Mouse (Mus musculus) limb, embryonic 11.5 days (tissue): ENCODE results near the gene Xxylt1. TPM values are rescaled to one million over a fixed set of nuclear protein-coding genes. Genes with fewer than 3 reads are reported as not detected.

Source experiments
- ATAC-seq: fragments of 200-750 bp; cut with Nextera tagmentation; 2 replicates; pipeline ENCODE4 v1.8.0; 2017; ENCODE audit warnings: low read depth; ENCODE audit not compliant: insufficient number of reproducible peaks, low FRiP score, low TSS enrichment
- DNase-seq: peaks from one replicate; pipeline ENCODE4 v3.0.0-alpha.2; 2015; ENCODE audit warnings: low spot score
- H3K27ac ChIP-seq: fragments of 300-500 bp; sonication (generic); replicated peaks from 2 replicates; pipeline ENCODE4 v1.5.1; 2014; ENCODE audit warnings: low read depth, mild to moderate bottlenecking, low read length
- H3K27me3 ChIP-seq: fragments of 300-500 bp; sonication (generic); 2 replicates; pipeline ENCODE4 v1.6.1; 2014; ENCODE audit warnings: mild to moderate bottlenecking, low read length, mixed read lengths; ENCODE audit not compliant: control insufficient read depth, insufficient read depth
- H3K36me3 ChIP-seq: fragments of 300-500 bp; sonication (generic); 2 replicates; pipeline ENCODE4 v1.6.1; 2014; ENCODE audit warnings: mild to moderate bottlenecking, low read length, moderate library complexity, mixed read lengths; ENCODE audit not compliant: control insufficient read depth, insufficient read depth
- H3K4me1 ChIP-seq: fragments of 300-500 bp; sonication (generic); 2 replicates; pipeline ENCODE4 v1.6.1; 2014; ENCODE audit warnings: low read length, mixed read lengths; ENCODE audit not compliant: control insufficient read depth, insufficient read depth
- H3K4me2 ChIP-seq: fragments of 300-500 bp; sonication (generic); 2 replicates; pipeline ENCODE4 v1.6.1; 2014; ENCODE audit warnings: low read depth, mild to moderate bottlenecking, moderate library complexity; ENCODE audit not compliant: severe bottlenecking
- H3K4me3 ChIP-seq: fragments of 300-500 bp; sonication (generic); 2 replicates; pipeline ENCODE4 v1.5.1; 2014; ENCODE audit warnings: low read depth, low read length
- H3K9ac ChIP-seq: fragments of 300-500 bp; sonication (generic); 2 replicates; pipeline ENCODE4 v1.6.1; 2014; ENCODE audit warnings: mild to moderate bottlenecking, low read length
- H3K9me3 ChIP-seq: fragments of 300-500 bp; sonication (generic); 2 replicates; pipeline ENCODE4 v1.6.1; 2016; ENCODE audit warnings: low read length; ENCODE audit not compliant: control insufficient read depth
- WGBS: fragments of 180-500 bp; shearing (Covaris S2); extraction: QIAGEN DNeasy Blood & Tissue Kit; methylation state at CpG from one replicate; pipeline ENCODE4 v1.1.7; 2014; 5-methylcytosine and 5-hydroxymethylcytosine counted together
- polyA plus RNA-seq: library from polyadenylated mRNA; unstranded; fragments of >200 nt; fragmentation: Nextera tagmentation; extraction: Ambion mirVana; gene quantifications from 2 replicates; pipeline ENCODE4 v1.2.1, GENCODE M21; 2014

The Xxylt1 gene
- polyA plus RNA-seq, 1 experiment from 2014 or later: 16.2 TPM

DNA sequence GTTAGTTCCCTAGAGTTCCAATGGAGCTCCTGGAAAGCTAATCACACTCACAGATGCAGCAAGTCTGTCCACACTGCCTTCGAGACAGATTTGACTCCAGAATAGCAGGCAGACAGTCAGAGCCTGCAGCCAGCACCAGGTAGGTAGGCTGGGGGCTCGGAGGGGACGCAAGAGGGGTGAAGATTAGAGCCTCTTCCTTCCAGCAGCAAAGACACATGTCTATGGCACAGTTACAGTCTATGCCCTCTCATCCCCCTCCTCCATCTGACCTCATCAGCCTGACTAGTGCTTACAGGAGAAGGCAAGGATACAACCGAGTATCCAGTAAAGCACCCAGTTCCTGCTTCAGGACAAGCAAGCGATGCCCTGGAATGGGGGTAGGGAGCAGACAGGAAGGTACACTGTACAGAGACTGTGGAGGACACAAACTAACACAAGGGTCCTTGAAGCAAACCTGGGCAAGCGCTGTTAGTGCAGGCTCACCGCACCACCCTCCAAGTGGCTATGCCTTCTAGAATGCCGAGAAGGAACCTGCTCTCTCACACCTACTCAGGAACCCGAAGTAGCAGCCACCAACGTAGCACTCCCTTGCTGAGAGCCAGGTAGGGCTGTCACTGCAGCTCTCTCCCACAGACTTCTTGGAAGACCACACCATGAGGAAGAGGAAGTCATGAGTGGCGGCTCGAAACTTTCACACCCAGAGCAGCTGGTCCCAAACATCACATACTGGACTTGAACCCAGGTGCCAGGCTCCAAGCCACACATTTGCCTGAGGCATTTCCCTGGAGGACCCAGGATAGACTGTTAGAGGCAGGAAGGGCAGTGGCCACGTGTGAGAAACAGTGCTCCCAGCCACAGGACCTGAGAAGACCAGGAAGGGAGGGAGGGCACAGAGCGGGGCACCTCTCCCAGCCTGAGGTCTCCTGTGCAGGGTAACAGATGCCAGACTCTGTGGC is 11.7 kb downstream of the Xxylt1 start:
- Histone ChIP-seq H3K36me3 (no peaks in the 10 kb centered on the region), H3K4me1 (peaks cover 20% of the 10 kb centered on the region), H3K27ac (no peak overlapping the region), H3K9me3 (no peaks in the 10 kb centered on the region), H3K9ac (no peak overlapping the region), H3K4me2 (no peak overlapping the region), H3K4me3 (no peak overlapping the region), H3K27me3 (no peaks in the 10 kb centered on the region)
- ATAC-seq (no peak), DNase-seq (no peak)
- WGBS: 70% methylated on average over 14 of the region's 14 CpGs

DNA sequence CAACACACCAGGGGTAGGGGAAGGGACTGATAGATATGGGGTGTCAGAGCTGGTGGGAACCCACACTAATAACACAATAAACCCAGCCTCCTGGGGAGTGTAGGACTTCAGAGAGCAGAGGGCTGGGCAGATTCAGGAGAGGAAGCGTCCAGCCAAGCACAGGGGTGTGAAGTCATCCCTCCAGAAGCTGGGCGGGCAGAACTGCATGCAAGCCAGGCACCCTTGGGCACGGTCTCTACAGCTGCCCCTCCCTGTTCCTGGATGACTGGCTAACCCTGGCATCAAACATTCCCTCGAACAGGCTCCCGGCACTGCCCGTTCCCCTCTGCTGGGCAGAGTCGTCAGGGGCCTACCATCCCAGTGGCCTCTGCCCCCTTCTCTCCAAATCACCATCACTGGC is 13.0 kb downstream of the Xxylt1 start:
- DNase-seq: no peak
- Histone ChIP-seq H3K27ac (no peak overlapping the region), H3K4me3 (no peak overlapping the region), H3K9ac (no peak overlapping the region), H3K27me3 (no peaks in the 10 kb centered on the region), H3K36me3 (no peaks in the 10 kb centered on the region), H3K4me2 (no peak overlapping the region), H3K9me3 (no peaks in the 10 kb centered on the region), H3K4me1 (peaks cover 20% of the 10 kb centered on the region)
- no peak for ATAC-seq
- 78% methylated on average over 7 of the region's 7 CpGs for WGBS

DNA sequence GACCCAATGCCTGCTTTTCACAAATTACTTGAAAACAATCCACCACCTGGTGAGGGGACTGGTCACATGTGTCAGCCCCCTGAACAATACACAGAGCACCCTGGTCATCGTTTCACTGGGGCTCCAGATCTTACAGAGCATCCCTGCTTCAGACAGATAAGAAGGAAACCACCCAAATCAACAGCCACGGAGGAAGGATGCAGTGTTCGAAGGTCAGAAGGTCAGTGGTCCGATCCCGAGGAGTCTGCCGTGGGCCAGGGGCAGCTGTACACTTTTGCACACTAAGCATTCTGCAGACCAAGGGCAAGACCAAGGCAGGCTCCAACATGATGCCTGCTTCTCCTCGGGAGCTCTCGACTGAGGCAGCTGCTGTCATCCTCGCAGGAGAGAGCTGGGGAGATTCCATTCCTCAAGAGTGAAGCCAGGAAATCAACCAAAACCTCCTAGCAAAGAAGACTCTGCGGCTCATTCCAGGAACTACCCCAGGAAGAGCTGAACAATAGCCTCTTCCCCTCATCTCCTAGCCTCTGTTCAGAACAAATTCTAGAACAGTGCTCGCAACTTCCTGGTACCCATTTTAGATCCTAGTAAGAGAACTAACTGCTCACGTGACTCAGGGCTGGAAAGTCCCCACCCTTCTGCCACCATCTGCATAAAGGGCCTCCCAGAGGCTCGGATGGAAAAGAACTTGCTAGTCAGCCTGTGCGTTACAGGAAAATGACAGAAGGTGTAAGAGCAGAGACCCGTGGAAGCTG is 14.7 kb downstream of the Xxylt1 start:
- DNase-seq (no peak), ATAC-seq (no peak)
- H3K9me3 ChIP-seq: no peaks in the 10 kb centered on the region
- H3K9ac ChIP-seq: no peak overlapping the region
- H3K27me3 ChIP-seq: no peaks in the 10 kb centered on the region
- no peak overlapping the region; the same call in 1 of the 2 replicates for H3K27ac ChIP-seq
- H3K36me3 ChIP-seq: no peaks in the 10 kb centered on the region
- no peak overlapping the region for H3K4me3 ChIP-seq
- 58% methylated on average over 15 of the region's 15 CpGs for WGBS
- H3K4me2 ChIP-seq: no peak overlapping the region
- H3K4me1 ChIP-seq: peaks cover 25% of the 10 kb centered on the region

DNA sequence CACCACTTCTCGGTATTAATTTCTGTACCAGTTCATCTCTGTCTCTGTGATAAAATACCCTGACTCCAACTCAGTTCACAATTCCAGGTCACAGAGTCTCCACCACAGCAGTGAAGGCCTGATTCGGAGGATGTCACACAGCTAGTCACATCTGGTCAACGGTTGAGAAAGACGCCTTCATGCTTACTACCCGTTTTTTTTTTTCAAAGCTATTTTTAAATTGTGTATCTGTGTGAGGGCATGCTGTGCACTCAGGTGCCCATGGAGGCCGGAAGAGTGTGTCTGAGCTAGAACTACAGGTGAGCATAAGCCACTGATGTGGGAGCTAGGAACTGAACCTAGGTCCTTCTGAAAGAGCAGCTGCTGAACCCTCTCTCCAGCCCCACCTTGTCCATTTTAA is 16.4 kb downstream of the Xxylt1 start:
- Histone ChIP-seq H3K9me3 (no peaks in the 10 kb centered on the region), H3K4me1 (peaks cover 22% of the 10 kb centered on the region), H3K4me3 (no peak overlapping the region), H3K27me3 (no peaks in the 10 kb centered on the region), H3K36me3 (no peaks in the 10 kb centered on the region), H3K9ac (no peak overlapping the region), H3K27ac (no peak overlapping the region), H3K4me2 (no peak overlapping the region)
- DNase-seq (no peak), ATAC-seq (no peak)
- WGBS: 94% methylated on average over 6 of the region's 6 CpGs

DNA sequence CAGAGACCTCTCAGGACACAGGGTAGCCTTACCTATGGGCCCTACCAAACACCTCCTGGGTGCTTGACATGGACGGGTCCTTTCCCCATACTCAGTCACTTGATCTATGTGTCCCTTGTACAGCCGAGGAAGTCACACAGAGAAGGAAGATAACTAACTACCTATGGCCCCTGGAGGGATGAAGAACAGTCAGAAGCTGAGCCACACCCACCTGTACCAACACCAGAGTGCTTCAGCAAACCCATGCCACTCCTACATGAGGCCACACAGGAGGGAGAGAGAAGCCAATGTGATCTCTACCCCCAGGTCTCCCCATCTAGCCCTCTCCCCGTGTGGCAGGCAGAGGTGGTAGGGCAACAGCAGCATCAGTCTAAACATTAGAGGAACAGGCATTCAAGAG is 18.3 kb downstream of the Xxylt1 start:
- peaks cover 26% of the 10 kb centered on the region for H3K4me1 ChIP-seq
- H3K9ac ChIP-seq: no peak overlapping the region
- no peaks in the 10 kb centered on the region for H3K9me3 ChIP-seq
- no peak for ATAC-seq
- H3K36me3 ChIP-seq: no peaks in the 10 kb centered on the region
- H3K27me3 ChIP-seq: no peaks in the 10 kb centered on the region
- H3K4me3 ChIP-seq: no peak overlapping the region
- WGBS: 81% methylated on average over 3 of the region's 3 CpGs
- H3K4me2 ChIP-seq: no peak overlapping the region
- H3K27ac ChIP-seq: no peak overlapping the region
- no peak for DNase-seq

DNA sequence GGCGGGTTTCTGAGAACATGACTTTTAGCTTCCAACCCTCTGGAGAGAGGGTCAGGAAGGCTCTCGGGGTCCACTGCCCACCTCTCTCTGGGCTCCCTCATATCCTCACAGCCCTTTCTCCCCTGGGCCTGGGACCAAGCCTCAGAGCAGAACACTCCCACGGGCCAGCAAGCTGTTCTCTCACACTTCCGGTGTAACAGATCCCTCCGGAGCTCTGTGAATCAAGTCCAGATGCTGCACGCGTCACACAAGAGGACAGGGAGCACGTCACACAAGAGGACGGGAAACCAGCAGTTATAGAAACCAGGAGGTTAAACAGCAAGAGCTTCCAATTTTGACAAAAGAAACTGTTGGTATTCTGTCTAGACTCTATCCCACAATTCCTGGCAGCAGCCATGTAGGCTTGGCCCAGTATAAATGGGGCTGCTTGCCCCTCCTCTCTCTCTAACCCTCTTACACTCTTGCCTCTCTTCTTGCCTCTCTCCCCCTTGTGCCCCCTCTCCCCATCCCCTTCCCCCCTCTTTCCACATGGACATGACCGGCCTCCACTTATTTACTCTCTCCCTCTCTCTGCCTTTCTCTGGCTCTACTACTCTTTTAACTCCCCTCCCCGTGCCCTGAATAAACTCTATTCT is 19.9 kb downstream of the Xxylt1 start:
- Histone ChIP-seq H3K27me3 (no peaks in the 10 kb centered on the region), H3K36me3 (no peaks in the 10 kb centered on the region), H3K4me3 (no peak overlapping the region), H3K9ac (no peak overlapping the region), H3K9me3 (no peaks in the 10 kb centered on the region), H3K4me2 (no peak overlapping the region; the same call in 1 of the 2 replicates), H3K27ac (0 out of 2 replicates have a peak overlapping the region, but pooled peaks have one; percentile 47), H3K4me1 (peaks cover 27% of the 10 kb centered on the region)
- ATAC-seq: peak; percentile 48; the same call in 1 of the 2 replicates
- 33% methylated on average over 11 of the region's 11 CpGs for WGBS
- DNase-seq: peak; percentile 74

DNA sequence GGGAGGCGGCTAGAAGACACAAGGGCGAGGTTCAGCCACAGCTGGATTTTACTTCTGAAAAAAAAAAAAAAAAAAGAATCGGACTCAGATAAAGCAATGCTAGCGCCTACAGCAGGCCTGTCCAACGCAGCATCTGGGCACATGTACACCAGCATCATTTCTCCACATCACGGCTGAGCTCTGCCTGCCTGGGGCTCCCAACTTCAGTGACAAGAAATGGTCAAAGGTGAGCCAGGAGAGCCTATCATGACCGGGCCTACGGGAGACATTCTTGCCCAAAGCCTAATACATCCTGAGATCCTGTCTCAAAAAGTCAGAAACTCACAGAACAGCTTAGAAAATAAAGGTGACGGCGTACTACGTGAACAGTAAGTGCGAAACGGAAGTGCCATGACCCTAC is 20.5 kb downstream of the Xxylt1 start:
- ATAC-seq: no peak
- Histone ChIP-seq H3K27me3 (no peaks in the 10 kb centered on the region), H3K4me3 (no peak overlapping the region), H3K9ac (no peak overlapping the region), H3K9me3 (no peaks in the 10 kb centered on the region), H3K27ac (0 out of 2 replicates have a peak overlapping the region, but pooled peaks have one; percentile 47), H3K36me3 (no peaks in the 10 kb centered on the region), H3K4me2 (no peak overlapping the region), H3K4me1 (peaks cover 27% of the 10 kb centered on the region)
- WGBS: 92% methylated on average over 13 of the region's 13 CpGs
- DNase-seq: no peak

DNA sequence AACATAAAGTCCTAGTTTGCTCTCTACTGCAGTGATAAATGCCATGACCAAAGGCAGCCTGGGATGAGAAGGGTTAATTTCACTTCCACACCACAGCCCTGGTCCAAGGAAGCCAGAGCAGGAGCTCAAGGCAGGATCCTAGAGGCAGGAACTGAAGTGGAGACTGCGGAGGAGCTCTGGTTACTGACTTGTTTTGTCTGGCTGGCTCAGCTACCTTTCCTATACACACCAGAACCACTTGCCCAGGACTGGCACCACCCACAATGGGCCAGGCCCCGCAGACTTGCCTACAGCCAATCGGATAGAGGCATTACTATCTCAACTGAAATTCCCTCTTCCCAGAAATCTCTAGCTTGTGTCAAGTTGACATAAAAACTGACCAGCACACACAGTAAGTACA is 21.0 kb downstream of the Xxylt1 start:
- ATAC-seq (no peak), DNase-seq (no peak)
- no peaks in the 10 kb centered on the region for H3K27me3 ChIP-seq
- H3K36me3 ChIP-seq: no peaks in the 10 kb centered on the region
- H3K4me1 ChIP-seq: peaks cover 27% of the 10 kb centered on the region
- H3K27ac ChIP-seq: no peak overlapping the region
- 94% methylated on average over 3 of the region's 3 CpGs for WGBS
- no peak overlapping the region for H3K4me3 ChIP-seq
- H3K4me2 ChIP-seq: no peak overlapping the region
- H3K9ac ChIP-seq: no peak overlapping the region
- H3K9me3 ChIP-seq: no peaks in the 10 kb centered on the region
